In genomic region chr16:18586076-18586905, GRCm38 (mm10) we compare ENCODE assay signal across 9 mouse cellular contexts. TPM values are rescaled to one million over a fixed set of nuclear protein-coding genes. Genes with fewer than 3 reads are reported as not detected.
DNase-seq lines count a peak whose midpoint lies in the region; ATAC-seq lines count a peak whose summit lies in the region.
"Had no signal": no experiment of that assay in that cellular context is flagged by ENCODE, and none has a peak within 500 bp of the region (broad histone marks: within the 10 kb centered on the region; RNA-seq: fewer than 3 reads in every experiment).

No protein-coding gene starts in this region.

- WGBS in lung, embryonic 15.5 days: 4% methylated on average over 83 of the region's 83 CpGs
- under 1% methylated on average over 83 of the region's 83 CpGs for WGBS in forebrain, embryonic 12.5 days
- 3% methylated on average over 82 of the region's 83 CpGs for WGBS in limb, embryonic 13.5 days
- WGBS in stomach, embryonic 14.5 days: 4% methylated on average over 73 of the region's 83 CpGs

- no peak for DNase-seq in lung, postnatal 10 days
- no peak for DNase-seq in cerebellum, adult 11 months
- no peak for DNase-seq in cerebellum, postnatal 36 days
- DNase-seq: adrenal gland, postnatal 25 days; kidney, adult 11 months had no signal

- peak overlapping the region; percentile 88 for H3K4me2 ChIP-seq in lung, embryonic 15.5 days
- peak overlapping the region; percentile 59 for H3K4me2 ChIP-seq in forebrain, embryonic 12.5 days
- H3K4me2 ChIP-seq in limb, embryonic 13.5 days (replicated peaks): peak overlapping the region; percentile 74
- H3K4me2 ChIP-seq in stomach, embryonic 14.5 days (replicated peaks; ENCODE audit: low read depth, low read length): peak overlapping the region; percentile 71

- no peaks in the 10 kb centered on the region for H3K36me3 ChIP-seq in lung, embryonic 15.5 days
- no peaks in the 10 kb centered on the region for H3K36me3 ChIP-seq in forebrain, embryonic 12.5 days (replicated peaks)
- no peaks in the 10 kb centered on the region for H3K36me3 ChIP-seq in limb, embryonic 13.5 days
- no peaks in the 10 kb centered on the region for H3K36me3 ChIP-seq in stomach, embryonic 14.5 days (ENCODE audit: control insufficient read depth, insufficient read depth, low read length)

- H3K27ac ChIP-seq in lung, embryonic 15.5 days: peak overlapping the region; percentile 58; the same call in 1 of the 2 replicates
- H3K27ac ChIP-seq in forebrain, embryonic 12.5 days: no peak overlapping the region
- peak overlapping the region; percentile 48; the same call in 1 of the 2 replicates for H3K27ac ChIP-seq in limb, embryonic 13.5 days
- H3K27ac ChIP-seq in stomach, embryonic 14.5 days (ENCODE audit: low read length): no peak overlapping the region

- ATAC-seq in lung, embryonic 15.5 days (ENCODE audit: borderline replicate concordance, extremely low read depth, low FRiP score, low TSS enrichment): no peak
- ATAC-seq in forebrain, embryonic 12.5 days (ENCODE audit: low FRiP score): no peak
- no peak; the same call in 1 of the 2 replicates for ATAC-seq in limb, embryonic 13.5 days (ENCODE audit: low FRiP score, low read depth)
- ATAC-seq in stomach, embryonic 14.5 days (ENCODE audit: insufficient number of reproducible peaks, insufficient read depth, low FRiP score, low read depth): no peak

- H3K9ac ChIP-seq in lung, embryonic 15.5 days: peak overlapping the region; percentile 46
- H3K9ac ChIP-seq in forebrain, embryonic 12.5 days: peak overlapping the region; percentile 38
- peak overlapping the region; percentile 66 for H3K9ac ChIP-seq in limb, embryonic 13.5 days
- H3K9ac ChIP-seq in stomach, embryonic 14.5 days (replicated peaks; ENCODE audit: low read depth, low read length): peak overlapping the region; percentile 26; the same call in 1 of the 2 replicates

- peaks cover 49% of the 10 kb centered on the region for H3K4me1 ChIP-seq in lung, embryonic 15.5 days
- H3K4me1 ChIP-seq in forebrain, embryonic 12.5 days: peaks cover 51% of the 10 kb centered on the region
- H3K4me1 ChIP-seq in limb, embryonic 13.5 days: peaks cover 51% of the 10 kb centered on the region
- H3K4me1 ChIP-seq in stomach, embryonic 14.5 days (ENCODE audit: control insufficient read depth, insufficient read depth, low read length): peaks cover 22% of the 10 kb centered on the region; the same call in 1 of the 2 replicates

- peaks cover 100% of the 10 kb centered on the region for H3K27me3 ChIP-seq in lung, embryonic 15.5 days
- H3K27me3 ChIP-seq in forebrain, embryonic 12.5 days: peaks cover 100% of the 10 kb centered on the region
- peaks cover 98% of the 10 kb centered on the region for H3K27me3 ChIP-seq in limb, embryonic 13.5 days
- peaks cover 84% of the 10 kb centered on the region for H3K27me3 ChIP-seq in stomach, embryonic 14.5 days (ENCODE audit: control insufficient read depth, insufficient read depth, low read length)

- peak overlapping the region; percentile 50 for H3K4me3 ChIP-seq in lung, embryonic 15.5 days
- H3K4me3 ChIP-seq in forebrain, embryonic 12.5 days (replicated peaks): peak overlapping the region; percentile 40
- peak overlapping the region; percentile 52 for H3K4me3 ChIP-seq in limb, embryonic 13.5 days
- H3K4me3 ChIP-seq in stomach, embryonic 14.5 days (ENCODE audit: low read depth, low read length): peak overlapping the region; percentile 24

- H3K9me3 ChIP-seq in lung, embryonic 15.5 days: no peaks in the 10 kb centered on the region
- H3K9me3 ChIP-seq in forebrain, embryonic 12.5 days: no peaks in the 10 kb centered on the region
- no peaks in the 10 kb centered on the region for H3K9me3 ChIP-seq in limb, embryonic 13.5 days
- no peaks in the 10 kb centered on the region for H3K9me3 ChIP-seq in stomach, embryonic 14.5 days (ENCODE audit: control insufficient read depth, low read depth, low read length)

RNA-seq across cellular contexts. Expression of gene Tbx1, which starts 4.2 kb away (rescaled TPM):
- 10.9 and 13.1 TPM in 2 replicates for polyA plus RNA-seq in lung, embryonic 15.5 days (2015; fragmentation: Nextera tagmentation; extraction: Ambion mirVana)
- 1.3 and 1.7 TPM in 2 replicates for polyA plus RNA-seq in forebrain, embryonic 12.5 days (2016; fragmentation: Nextera tagmentation; extraction: Ambion mirVana)
- polyA plus RNA-seq in limb, embryonic 13.5 days (2015; fragmentation: Nextera tagmentation; extraction: Ambion mirVana): 5.5 and 6.0 TPM in 2 replicates
- 0.53 and 1.1 TPM in 2 replicates for polyA plus RNA-seq in stomach, embryonic 14.5 days (2014; fragmentation: Nextera tagmentation; extraction: Ambion mirVana)

RNA-seq across cellular contexts. Expression of gene Gp1bb, which starts 35.9 kb away (rescaled TPM):
- 2.8 and 4.3 TPM in 2 replicates for polyA plus RNA-seq in lung, embryonic 15.5 days (2015; fragmentation: Nextera tagmentation; extraction: Ambion mirVana)
- 4.4 and 5.7 TPM in 2 replicates for polyA plus RNA-seq in forebrain, embryonic 12.5 days (2016; fragmentation: Nextera tagmentation; extraction: Ambion mirVana)
- polyA plus RNA-seq in limb, embryonic 13.5 days (2015; fragmentation: Nextera tagmentation; extraction: Ambion mirVana): 2.6 and 3.6 TPM in 2 replicates
- 1.1 and 1.5 TPM in 2 replicates for polyA plus RNA-seq in stomach, embryonic 14.5 days (2014; fragmentation: Nextera tagmentation; extraction: Ambion mirVana)

RNA-seq across cellular contexts. Expression of gene Gm49601, which starts 39.9 kb away (rescaled TPM):
- polyA plus RNA-seq in lung, embryonic 15.5 days (2015; fragmentation: Nextera tagmentation; extraction: Ambion mirVana): 3.2 and 4.0 TPM in 2 replicates
- polyA plus RNA-seq in forebrain, embryonic 12.5 days (2016; fragmentation: Nextera tagmentation; extraction: Ambion mirVana): 10.6 and 10.7 TPM in 2 replicates
- 5.9 and 6.0 TPM in 2 replicates for polyA plus RNA-seq in limb, embryonic 13.5 days (2015; fragmentation: Nextera tagmentation; extraction: Ambion mirVana)
- polyA plus RNA-seq in stomach, embryonic 14.5 days (2014; fragmentation: Nextera tagmentation; extraction: Ambion mirVana): 0.67 and 1.3 TPM in 2 replicates

RNA-seq across cellular contexts. Expression of gene Sept5, which starts 43.5 kb away (rescaled TPM):
- 20.2 and 20.9 TPM in 2 replicates for polyA plus RNA-seq in lung, embryonic 15.5 days (2015; fragmentation: Nextera tagmentation; extraction: Ambion mirVana)
- polyA plus RNA-seq in forebrain, embryonic 12.5 days (2016; fragmentation: Nextera tagmentation; extraction: Ambion mirVana): 68.4 and 69.3 TPM in 2 replicates
- polyA plus RNA-seq in limb, embryonic 13.5 days (2015; fragmentation: Nextera tagmentation; extraction: Ambion mirVana): 37.0 and 41.7 TPM in 2 replicates
- polyA plus RNA-seq in stomach, embryonic 14.5 days (2014; fragmentation: Nextera tagmentation; extraction: Ambion mirVana): 17.1 and 18.9 TPM in 2 replicates

Comparison
In these comparisons a context has a peak if more than half of its experiments do, and no peak if none do; other contexts are left out.
1. H3K27ac ChIP-seq: peak in lung, embryonic 15.5 days (single experiment) and limb, embryonic 13.5 days (single experiment); none in forebrain, embryonic 12.5 days (single experiment) and stomach, embryonic 14.5 days (single experiment).
2. Peak in every context shown above with its lines, with median percentiles within 50 percentile points of each other: H3K4me2 ChIP-seq, H3K4me3 ChIP-seq and H3K9ac ChIP-seq.